Comparison of ENCODE assay signal across 17 mouse cellular contexts in the genomic region with DNA sequence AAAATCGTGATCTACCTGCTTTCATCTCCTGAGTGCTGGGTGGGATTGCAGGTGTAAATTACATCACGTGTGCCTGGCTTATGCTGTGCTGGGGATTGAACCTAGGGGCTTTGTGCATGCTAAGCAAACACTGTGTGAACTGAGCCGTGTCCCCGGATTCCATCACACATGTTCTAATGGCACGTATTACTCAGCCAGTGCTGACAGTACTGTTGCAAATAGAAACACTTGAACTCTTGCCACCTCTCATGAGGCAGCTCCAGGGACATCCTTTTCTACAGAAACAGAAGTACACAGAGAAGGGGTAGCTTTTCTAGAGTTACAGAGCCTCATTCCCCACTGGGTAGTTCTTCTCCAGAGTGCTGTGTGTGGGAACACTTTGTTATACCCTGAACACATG.
A peak's percentile ranks its signal among the peaks of the same experiment; 100 is the strongest.
DNase-seq lines count a peak whose midpoint lies in the region; ATAC-seq and TF ChIP-seq lines count a peak whose summit lies in the region.
"Had no signal": no experiment of that assay in that cellular context is flagged by ENCODE, and none has a peak within 500 bp of the region (broad histone marks: within the 10 kb centered on the region; RNA-seq: fewer than 3 reads in every experiment).

No protein-coding gene starts in this region.

- peaks cover 8% of the 10 kb centered on the region; the same call in 1 of the 2 replicates for H3K4me1 ChIP-seq in forebrain, embryonic 14.5 days (ENCODE audit: control insufficient read depth, insufficient read depth, low read length)
- H3K4me1 ChIP-seq in forebrain, embryonic 16.5 days (replicated peaks; ENCODE audit: control insufficient read depth, insufficient read depth, low read length), result peaks cover 20% of the 10 kb centered on the region
- H3K4me1 ChIP-seq in lung, embryonic 14.5 days (ENCODE audit: insufficient read depth), result no peaks in the 10 kb centered on the region
- peaks cover 12 to 17% of the 10 kb centered on the region in 2 experiments for H3K4me1 ChIP-seq in heart, embryonic 14.5 days (ENCODE audit: control insufficient read depth in 2 of 2, insufficient read depth in 2 of 2, low read length in 2 of 2)
- H3K4me1 ChIP-seq in intestine, embryonic 15.5 days (replicated peaks), result no peaks in the 10 kb centered on the region

- H3K27me3 ChIP-seq in forebrain, embryonic 14.5 days (replicated peaks; ENCODE audit: control insufficient read depth, insufficient read depth, low read length), result no peaks in the 10 kb centered on the region
- H3K27me3 ChIP-seq in forebrain, embryonic 16.5 days (replicated peaks; ENCODE audit: control insufficient read depth, insufficient read depth, low read length), result no peaks in the 10 kb centered on the region
- H3K27me3 ChIP-seq in lung, embryonic 14.5 days (ENCODE audit: insufficient read depth, low read length), result peaks cover 7% of the 10 kb centered on the region; the same call in 1 of the 2 replicates
- H3K27me3 ChIP-seq in heart, embryonic 14.5 days (ENCODE audit: control insufficient read depth, insufficient read depth, low read length), result peaks cover 17% of the 10 kb centered on the region
- peaks cover 4% of the 10 kb centered on the region for H3K27me3 ChIP-seq in intestine, embryonic 15.5 days (replicated peaks)

- no peak for TF ChIP-seq CTCF in lung, embryonic 14.5 days (IDR thresholded peaks at IDR 0.05; ENCODE audit: low read depth)

- H3K9me3 ChIP-seq in forebrain, embryonic 14.5 days (replicated peaks; ENCODE audit: control insufficient read depth, low read length), result no peaks in the 10 kb centered on the region
- H3K9me3 ChIP-seq in forebrain, embryonic 16.5 days (ENCODE audit: control insufficient read depth, low read length), result no peaks in the 10 kb centered on the region
- no peaks in the 10 kb centered on the region for H3K9me3 ChIP-seq in lung, embryonic 14.5 days (ENCODE audit: low read depth, low read length)
- no peaks in the 10 kb centered on the region for H3K9me3 ChIP-seq in heart, embryonic 14.5 days (ENCODE audit: control insufficient read depth, low read length)
- no peaks in the 10 kb centered on the region for H3K9me3 ChIP-seq in intestine, embryonic 15.5 days
- H3K9me3 ChIP-seq: forebrain, embryonic 10.5 days; hindbrain, embryonic 13.5 days; midbrain, embryonic 12.5 days had no signal

- no peak overlapping the region for H3K9ac ChIP-seq in forebrain, embryonic 14.5 days (ENCODE audit: low read length)
- no peak overlapping the region for H3K9ac ChIP-seq in forebrain, embryonic 16.5 days (replicated peaks; ENCODE audit: low read depth, low read length)
- H3K9ac ChIP-seq in lung, embryonic 14.5 days, result no peak overlapping the region
- H3K9ac ChIP-seq in heart, embryonic 14.5 days (ENCODE audit: low read length), result no peak overlapping the region
- H3K9ac ChIP-seq in intestine, embryonic 15.5 days, result no peak overlapping the region
- H3K9ac ChIP-seq: hindbrain, embryonic 13.5 days; midbrain, embryonic 12.5 days had no signal

- no peak for ATAC-seq in forebrain, embryonic 14.5 days
- no peak for ATAC-seq in forebrain, embryonic 16.5 days
- ATAC-seq in lung, embryonic 14.5 days (ENCODE audit: insufficient read depth), result no peak
- ATAC-seq in heart, embryonic 14.5 days (ENCODE audit: insufficient number of reproducible peaks, insufficient read depth, low FRiP score, low read depth), result peak; percentile 38; the same call in 1 of the 2 replicates
- ATAC-seq in intestine, embryonic 15.5 days, result no peak

- no peak overlapping the region for H3K4me3 ChIP-seq in forebrain, embryonic 14.5 days (ENCODE audit: low read depth, low read length)
- H3K4me3 ChIP-seq in forebrain, embryonic 16.5 days (replicated peaks; ENCODE audit: low read length), result no peak overlapping the region
- no peak overlapping the region for H3K4me3 ChIP-seq in lung, embryonic 14.5 days (ENCODE audit: low read depth, low read length)
- no peak overlapping the region for H3K4me3 ChIP-seq in heart, embryonic 14.5 days (ENCODE audit: control insufficient read depth in 1 of 2, insufficient read depth in 1 of 2, low read depth in 1 of 2, low read length in 2 of 2)
- H3K4me3 ChIP-seq in intestine, embryonic 15.5 days (replicated peaks), result no peak overlapping the region
- H3K4me3 ChIP-seq: forebrain, embryonic 10.5 days; hindbrain, embryonic 13.5 days; midbrain, embryonic 12.5 days had no signal

- no peak overlapping the region for H3K4me2 ChIP-seq in forebrain, embryonic 14.5 days (ENCODE audit: low read length)
- H3K4me2 ChIP-seq in forebrain, embryonic 16.5 days (ENCODE audit: low read length), result no peak overlapping the region
- H3K4me2 ChIP-seq in lung, embryonic 14.5 days, result no peak overlapping the region
- no peak overlapping the region for H3K4me2 ChIP-seq in heart, embryonic 14.5 days (ENCODE audit: low read length)
- H3K4me2 ChIP-seq in intestine, embryonic 15.5 days (replicated peaks), result no peak overlapping the region
- H3K4me2 ChIP-seq: hindbrain, embryonic 13.5 days; midbrain, embryonic 12.5 days had no signal

- no peaks in the 10 kb centered on the region for H3K36me3 ChIP-seq in forebrain, embryonic 14.5 days (ENCODE audit: control insufficient read depth, insufficient read depth, low read length)
- H3K36me3 ChIP-seq in forebrain, embryonic 16.5 days (ENCODE audit: control insufficient read depth, insufficient read depth), result no peaks in the 10 kb centered on the region
- H3K36me3 ChIP-seq in lung, embryonic 14.5 days (ENCODE audit: insufficient read depth), result no peaks in the 10 kb centered on the region
- no peaks in the 10 kb centered on the region for H3K36me3 ChIP-seq in heart, embryonic 14.5 days (ENCODE audit: control insufficient read depth, insufficient read depth, low read length)
- H3K36me3 ChIP-seq in intestine, embryonic 15.5 days, result no peaks in the 10 kb centered on the region
- H3K36me3 ChIP-seq: forebrain, embryonic 10.5 days; hindbrain, embryonic 13.5 days; midbrain, embryonic 12.5 days had no signal

- H3K27ac ChIP-seq in forebrain, embryonic 14.5 days (ENCODE audit: low read depth, low read length), result no peak overlapping the region
- no peak overlapping the region for H3K27ac ChIP-seq in forebrain, embryonic 16.5 days (ENCODE audit: low read length)
- H3K27ac ChIP-seq in lung, embryonic 14.5 days (ENCODE audit: low read depth), result no peak overlapping the region
- peak overlapping the region; percentile 9 to 45; a peak in 2 of 4 replicates for H3K27ac ChIP-seq in heart, embryonic 14.5 days (replicated peaks in 1 of 2; ENCODE audit: control insufficient read depth in 1 of 2, insufficient read depth in 1 of 2, low read depth in 2 of 2, low read length in 2 of 2)
- H3K27ac ChIP-seq in intestine, embryonic 15.5 days, result no peak overlapping the region
- H3K27ac ChIP-seq: forebrain, embryonic 10.5 days; hindbrain, embryonic 13.5 days; kidney, postnatal 0 days; midbrain, embryonic 12.5 days had no signal

- DNase-seq in forebrain, embryonic 14.5 days (ENCODE audit: low spot score), result peak; percentile 20
- peak; percentile 4 for DNase-seq in lung, embryonic 14.5 days
- no peak for DNase-seq in lung, postnatal 25 days (ENCODE audit: low spot score)
- no peak for DNase-seq in cerebellum, postnatal 14 days
- DNase-seq in embryo, embryonic 9.5 days (ENCODE audit: extremely low spot score), result no peak
- DNase-seq: adrenal gland, postnatal 14 days; cerebellum, adult 8-10 months; gastrocnemius, postnatal 25 days; kidney, adult 18-20 months; lung, postnatal 14 days had no signal

- 80% methylated on average over 5 of the region's 5 CpGs for WGBS in forebrain, embryonic 14.5 days
- 64% methylated on average over 5 of the region's 5 CpGs for WGBS in forebrain, embryonic 16.5 days
- WGBS in lung, embryonic 14.5 days, result 61% methylated on average over 5 of the region's 5 CpGs
- WGBS in heart, embryonic 14.5 days, result 41% methylated on average over 5 of the region's 5 CpGs
- 71% methylated on average over 5 of the region's 5 CpGs for WGBS in intestine, embryonic 15.5 days

Comparison
In these comparisons a context has a peak if more than half of its experiments do, and no peak if none do; other contexts are left out.
1. DNase-seq: peak in forebrain, embryonic 14.5 days (single experiment) and lung, embryonic 14.5 days (single experiment); none in lung, postnatal 25 days (single experiment), cerebellum, postnatal 14 days (0 of 2) and embryo, embryonic 9.5 days (single experiment).
2. H3K27ac ChIP-seq: peak in heart, embryonic 14.5 days (2 of 2); none in forebrain, embryonic 14.5 days (single experiment), forebrain, embryonic 16.5 days (single experiment), lung, embryonic 14.5 days (single experiment) and intestine, embryonic 15.5 days (single experiment).